Mouse (Mus musculus) hindbrain, embryonic 14.5 days (tissue): ENCODE data around the gene St3gal3. TPM values are rescaled to one million over a fixed set of nuclear protein-coding genes. Genes with fewer than 3 reads are reported as not detected.

Experiments used
- ATAC-seq: fragments of 200-750 bp; cut with Nextera tagmentation; 2 replicates; pipeline ENCODE4 v1.8.0; 2017; ENCODE audit warnings: moderate number of reproducible peaks, mild to moderate bottlenecking, moderate TSS enrichment, moderate library complexity; ENCODE audit not compliant: low FRiP score
- DNase-seq: peaks from one replicate; pipeline ENCODE4 v3.0.0-alpha.2; 2015; ENCODE audit warnings: low spot score
- H3K27ac ChIP-seq: fragments of 300-500 bp; sonication (generic); 2 replicates; pipeline ENCODE4 v1.5.1; 2014; ENCODE audit warnings: mild to moderate bottlenecking, moderate library complexity
- H3K27me3 ChIP-seq: fragments of 300-500 bp; sonication (generic); 2 replicates; pipeline ENCODE4 v1.6.1; 2014; ENCODE audit warnings: mild to moderate bottlenecking, low read length, mixed read lengths; ENCODE audit not compliant: control insufficient read depth, insufficient read depth
- H3K36me3 ChIP-seq: fragments of 300-500 bp; sonication (generic); replicated peaks from 2 replicates; pipeline ENCODE4 v1.6.1; 2014; ENCODE audit not compliant: control insufficient read depth, insufficient read depth
- H3K4me1 ChIP-seq: fragments of 300-500 bp; sonication (generic); replicated peaks from 2 replicates; pipeline ENCODE4 v1.6.1; 2014; ENCODE audit warnings: antibody characterized with exemption, low read length, mixed read lengths; ENCODE audit not compliant: control insufficient read depth, insufficient read depth
- H3K4me2 ChIP-seq: fragments of 300-500 bp; sonication (generic); replicated peaks from 2 replicates; pipeline ENCODE4 v1.6.1; 2014; ENCODE audit warnings: mild to moderate bottlenecking, moderate library complexity
- H3K4me3 ChIP-seq: fragments of 300-500 bp; sonication (generic); replicated peaks from 2 replicates; pipeline ENCODE4 v1.5.1; 2014; ENCODE audit warnings: mild to moderate bottlenecking, low read length
- H3K9ac ChIP-seq: fragments of 300-500 bp; sonication (generic); 2 replicates; pipeline ENCODE4 v1.6.1; 2014
- H3K9me3 ChIP-seq: fragments of 300-500 bp; sonication (generic); 2 replicates; pipeline ENCODE4 v1.6.1; 2016; ENCODE audit warnings: low read length; ENCODE audit not compliant: control insufficient read depth
- WGBS: fragments of 180-500 bp; shearing (Covaris S2); extraction: QIAGEN DNeasy Blood & Tissue Kit; methylation state at CpG from one replicate; pipeline ENCODE4 v1.1.7; 2014; 5-methylcytosine and 5-hydroxymethylcytosine counted together
- polyA plus RNA-seq: library from polyadenylated mRNA; unstranded; fragments of >200 nt; fragmentation: Nextera tagmentation; extraction: Ambion mirVana; gene quantifications from 2 replicates; pipeline ENCODE4 v1.2.1, GENCODE M21; 2014

The St3gal3 gene
- polyA plus RNA-seq, 1 experiment from 2014 or later = 11.5 TPM

GRCm38 (mm10) chr4:117890750-117891149, 244.0 kb downstream of the St3gal3 start:
- peaks cover 36% of the 10 kb centered on the region for H3K36me3 ChIP-seq
- no peak overlapping the region for H3K9ac ChIP-seq
- no peak overlapping the region for H3K27ac ChIP-seq
- peak overlapping the region; percentile 86 for H3K4me2 ChIP-seq
- peaks cover 15% of the 10 kb centered on the region for H3K4me1 ChIP-seq
- no peaks in the 10 kb centered on the region for H3K9me3 ChIP-seq
- ATAC-seq (no peak), DNase-seq (no peak)
- WGBS = 56% methylated on average over 8 of the region's 8 CpGs
- no peaks in the 10 kb centered on the region for H3K27me3 ChIP-seq
- H3K4me3 ChIP-seq = no peak overlapping the region; the same call in 1 of the 2 replicates

GRCm38 (mm10) chr4:117890031-117890430, 244.7 kb downstream of the St3gal3 start:
- no peak overlapping the region for H3K9ac ChIP-seq
- peaks cover 36% of the 10 kb centered on the region for H3K36me3 ChIP-seq
- H3K27me3 ChIP-seq = no peaks in the 10 kb centered on the region
- no peaks in the 10 kb centered on the region for H3K9me3 ChIP-seq
- no peak overlapping the region for H3K4me3 ChIP-seq
- DNase-seq (no peak), ATAC-seq (no peak)
- WGBS = 94% methylated on average over 14 of the region's 14 CpGs
- H3K4me2 ChIP-seq = no peak overlapping the region
- H3K4me1 ChIP-seq = peaks cover 15% of the 10 kb centered on the region
- H3K27ac ChIP-seq = no peak overlapping the region

DNA sequence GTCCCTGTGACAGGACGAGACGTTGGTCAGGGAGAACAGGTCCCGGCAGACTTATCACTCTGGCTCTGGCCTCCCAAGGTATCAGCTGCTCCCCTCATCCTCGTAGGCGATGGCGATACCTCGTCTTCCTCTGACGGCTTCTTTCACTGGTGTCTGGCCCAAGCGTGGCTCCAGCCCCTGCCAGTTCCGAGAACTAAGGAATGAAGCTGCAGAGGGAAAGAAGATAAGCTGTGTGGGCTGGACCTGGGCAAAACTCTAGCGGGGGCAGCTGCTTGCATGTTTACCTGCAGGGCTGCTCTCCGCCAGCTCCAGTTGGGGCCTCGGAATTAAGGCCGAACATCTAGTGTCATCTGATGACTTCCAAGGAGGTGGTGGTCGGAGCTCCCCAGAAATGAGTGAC, 245.2 kb downstream of the St3gal3 start:
- H3K4me1 ChIP-seq = peaks cover 18% of the 10 kb centered on the region
- ATAC-seq (no peak), DNase-seq (no peak)
- H3K27me3 ChIP-seq = no peaks in the 10 kb centered on the region
- no peak overlapping the region for H3K4me2 ChIP-seq
- no peak overlapping the region for H3K4me3 ChIP-seq
- H3K9ac ChIP-seq = no peak overlapping the region
- no peak overlapping the region for H3K27ac ChIP-seq
- no peaks in the 10 kb centered on the region for H3K9me3 ChIP-seq
- peaks cover 36% of the 10 kb centered on the region for H3K36me3 ChIP-seq
- 94% methylated on average over 15 of the region's 15 CpGs for WGBS

DNA sequence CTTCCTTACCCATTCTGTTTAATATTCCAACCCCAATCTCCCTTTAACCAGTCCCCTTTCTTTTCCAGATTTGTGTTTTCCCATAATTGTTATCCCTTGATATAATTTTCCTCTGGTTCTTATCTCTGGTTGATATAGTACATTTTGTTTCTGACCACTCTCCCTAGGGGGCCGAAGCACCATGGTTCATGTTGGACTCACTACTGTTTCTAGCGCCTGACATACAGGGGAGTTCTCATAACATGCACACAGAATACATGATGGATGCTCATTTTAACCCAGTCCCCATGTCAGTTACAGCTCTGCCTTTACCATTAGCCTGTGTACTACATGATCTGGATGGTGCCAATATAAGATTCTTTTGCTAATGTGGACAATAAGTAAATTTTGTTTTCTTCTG, 246.8 kb downstream of the St3gal3 start:
- no peak for DNase-seq
- Histone ChIP-seq H3K27me3 (no peaks in the 10 kb centered on the region), H3K9me3 (no peaks in the 10 kb centered on the region), H3K4me3 (peak overlapping the region; percentile 82), H3K9ac (no peak overlapping the region), H3K27ac (no peak overlapping the region), H3K36me3 (peaks cover 30% of the 10 kb centered on the region), H3K4me1 (peaks cover 29% of the 10 kb centered on the region), H3K4me2 (peak overlapping the region; percentile 90)
- no peak for ATAC-seq
- WGBS = 75% methylated on average over 2 of the region's 2 CpGs

GRCm38 (mm10) chr4:117887133-117887532, 247.6 kb downstream of the St3gal3 start, which contains the start of gene Atp6v0b:
TSS of gene Atp6v0b (minus strand) at chr4:117887333.
- Histone ChIP-seq H3K27me3 (no peaks in the 10 kb centered on the region), H3K4me1 (peaks cover 32% of the 10 kb centered on the region), H3K36me3 (peaks cover 30% of the 10 kb centered on the region), H3K9me3 (no peaks in the 10 kb centered on the region), H3K27ac (peak within 1 kb of the TSS; percentile 47; the same call in 1 of the 2 replicates), H3K4me2 (peak within 1 kb of the TSS; percentile 90), H3K9ac (peak within 1 kb of the TSS; percentile 85), H3K4me3 (peak within 1 kb of the TSS; percentile 82)
- DNase-seq (peak; percentile 92), ATAC-seq (peak; percentile 83)
- under 1% methylated on average over 35 of the region's 37 CpGs for WGBS

DNA sequence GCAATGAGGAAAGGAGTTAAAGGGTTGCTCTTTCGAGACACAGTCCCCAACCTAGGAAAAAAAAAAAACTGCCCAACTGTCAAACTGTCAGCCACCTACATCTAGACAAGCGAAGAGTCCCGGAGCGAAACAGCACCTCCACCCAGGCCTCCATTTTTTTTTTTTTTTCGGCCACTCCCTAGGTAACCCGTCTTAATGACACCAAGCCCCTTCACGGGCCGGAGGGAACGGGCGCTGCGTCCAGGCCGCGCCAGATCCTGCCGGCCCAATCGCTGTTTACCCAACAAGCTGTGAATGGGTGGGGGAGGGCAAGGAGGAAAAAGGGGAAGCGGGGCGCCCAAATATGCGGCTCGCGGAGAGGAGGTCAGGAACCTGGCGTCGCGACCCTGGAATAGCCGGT, 248.1 kb downstream of the St3gal3 start:
- WGBS = 3% methylated on average over 23 of the region's 24 CpGs
- ATAC-seq (no peak; the same call in 1 of the 2 replicates), DNase-seq (no peak)
- no peaks in the 10 kb centered on the region for H3K9me3 ChIP-seq
- peak overlapping the region; percentile 90 for H3K4me2 ChIP-seq
- no peaks in the 10 kb centered on the region for H3K27me3 ChIP-seq
- H3K4me1 ChIP-seq = peaks cover 37% of the 10 kb centered on the region
- H3K27ac ChIP-seq = 0 out of 2 replicates have a peak overlapping the region, but pooled peaks have one; percentile 47
- H3K4me3 ChIP-seq = peak overlapping the region; percentile 82
- peak overlapping the region; percentile 85 for H3K9ac ChIP-seq
- H3K36me3 ChIP-seq = peaks cover 30% of the 10 kb centered on the region

GRCm38 (mm10) chr4:117885994-117886393, 248.7 kb downstream of the St3gal3 start:
- H3K27me3 ChIP-seq = no peaks in the 10 kb centered on the region
- WGBS = 81% methylated on average over 9 of the region's 9 CpGs

GRCm38 (mm10) chr4:117885093-117885492, 249.6 kb downstream of the St3gal3 start:
- Histone ChIP-seq H3K36me3 (peaks cover 39% of the 10 kb centered on the region), H3K4me1 (peaks cover 41% of the 10 kb centered on the region), H3K27ac (no peak overlapping the region), H3K9me3 (no peaks in the 10 kb centered on the region), H3K27me3 (no peaks in the 10 kb centered on the region), H3K4me3 (no peak overlapping the region), H3K9ac (no peak overlapping the region), H3K4me2 (no peak overlapping the region)
- ATAC-seq (no peak), DNase-seq (no peak)
- WGBS = 97% methylated on average over 10 of the region's 10 CpGs

More at GRCm38 (mm10) chr4:117885994-117886393, 248.7 kb downstream of the St3gal3 start:
- no peak overlapping the region for H3K27ac ChIP-seq
- peak overlapping the region; percentile 90 for H3K4me2 ChIP-seq
- H3K36me3 ChIP-seq = peaks cover 30% of the 10 kb centered on the region
- DNase-seq (no peak), ATAC-seq (no peak)
- no peaks in the 10 kb centered on the region for H3K9me3 ChIP-seq
- peak overlapping the region; percentile 82 for H3K4me3 ChIP-seq
- H3K4me1 ChIP-seq = peaks cover 36% of the 10 kb centered on the region
- peak overlapping the region; percentile 85 for H3K9ac ChIP-seq

- ATAC-seq (no peak), DNase-seq (no peak)
- Histone ChIP-seq H3K4me2 (peak overlapping the region; percentile 92), H3K27ac (no peak overlapping the region), H3K4me3 (peak overlapping the region; percentile 86), H3K4me1 (peaks cover 43% of the 10 kb centered on the region), H3K36me3 (peaks cover 42% of the 10 kb centered on the region), H3K27me3 (no peaks in the 10 kb centered on the region), H3K9me3 (no peaks in the 10 kb centered on the region), H3K9ac (peak overlapping the region; percentile 94; the same call in 1 of the 2 replicates)
- 100% methylated on average over 1 of the region's 1 CpGs for WGBS
These were observed 250.6 kb downstream of the St3gal3 start for GRCm38 (mm10) chr4:117884146-117884545.
